Comparison of ENCODE assay signal across 8 mouse cellular contexts in the genomic region with DNA sequence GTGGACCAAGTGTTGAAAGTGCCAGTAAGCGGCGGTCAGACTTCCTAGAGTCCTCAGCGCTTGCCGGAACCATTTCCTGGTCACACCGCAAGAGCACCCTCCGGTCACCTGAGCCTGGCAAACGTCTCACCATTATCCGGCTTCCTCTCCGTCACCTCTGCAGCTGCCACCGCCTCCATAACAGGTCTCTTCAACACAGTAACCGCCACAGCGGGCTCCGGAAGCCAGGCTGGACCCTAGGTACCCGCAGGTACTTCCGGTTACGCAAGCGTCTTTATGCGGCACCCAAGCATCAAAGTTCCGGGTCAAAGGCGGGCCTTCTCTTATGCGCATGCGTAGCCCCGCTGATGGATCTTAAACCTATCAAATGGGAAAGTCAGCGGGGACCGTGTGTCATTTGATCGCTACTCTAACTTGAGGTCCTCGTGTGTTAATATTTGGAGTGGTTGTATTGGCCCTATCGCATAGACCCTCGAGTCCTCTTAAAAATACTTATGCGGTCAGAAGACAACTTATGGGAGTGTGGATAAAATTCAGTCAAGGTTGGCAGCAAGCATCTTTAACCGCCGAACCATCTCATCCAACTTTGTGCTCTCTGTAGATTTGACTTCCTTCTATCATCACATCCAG. TPM values are rescaled to one million over a fixed set of nuclear protein-coding genes. Genes with fewer than 3 reads are reported as not detected.
DNase-seq lines count a peak whose midpoint lies in the region; ATAC-seq lines count a peak whose summit lies in the region.

A gene (minus strand): TSS at position 301 of the 630 bp plus-strand sequence.

- intact Hi-C loops in gastrocnemius, postnatal 14 days (cut with DNase I; ENCODE audit: low total_unique reads) = no loop called here
- intact Hi-C loops in left cerebral cortex, postnatal 10 days (cut with DNase I) = no loop called here

- ATAC-seq in inflammation-experienced regulatory T-cells, adult 6 months = peak; percentile 95
- peak; percentile 57 for ATAC-seq in megakaryocyte-erythroid progenitor cell, adult 5-6 weeks (replicated peaks; ENCODE audit: low FRiP score, low TSS enrichment, poor library complexity, severe bottlenecking)

- DNase-seq in adrenal gland, adult (ENCODE audit: inconsistent age in 2 of 2, low spot score in 1 of 2) = peak; percentile 95 to 98
- peak; percentile 98 for DNase-seq in embryo, embryonic 10.5 days (ENCODE audit: low spot score)
- peak; percentile 92 for DNase-seq in gastrocnemius, postnatal 14 days
- peak; percentile 93 to 94 for DNase-seq in left cerebral cortex, postnatal 10 days (ENCODE audit: extremely low spot score in 1 of 2, low spot score in 2 of 2)
- peak; percentile 94 for DNase-seq in right cerebral cortex, postnatal 25 days
- peak; percentile 87 to 90 for DNase-seq in urinary bladder, postnatal 4 days (ENCODE audit: low spot score in 2 of 2)

RNA-seq across cellular contexts. Expression of the gene that starts here (rescaled TPM):
- 10 to 100 TPM; 31.4 to 31.8 TPM for total RNA-seq in gastrocnemius, postnatal 14 days (2021)
- 10 to 100 TPM; 41.2 to 45.8 (median 45.8) TPM for polyA plus RNA-seq in inflammation-experienced regulatory T-cells, adult 6 months (2017; shearing (Covaris generic))
- total RNA-seq in left cerebral cortex, postnatal 10 days (2021) = 10 to 100 TPM; 41.7 to 46.1 TPM
- 43.5 and 59.8 TPM in 2 replicates for total RNA-seq in megakaryocyte-erythroid progenitor cell, adult 5-6 weeks (2014; fragmentation: Nextera tagmentation)
- 7.0 and 18.6 TPM in 2 replicates for total RNA-seq in megakaryocyte-erythroid progenitor cell, adult 5-6 weeks (2017)

Comparison
In these comparisons a context has a peak if more than half of its experiments do, and no peak if none do; other contexts are left out.
1. Peak in every context shown above with its lines: DNase-seq and ATAC-seq.